Mouse (Mus musculus) effector memory CD4-positive, alpha-beta T cell, adult 7 months (primary cell): ENCODE measurements around the gene Rab33b. TPM values are rescaled to one million over a fixed set of nuclear protein-coding genes. Genes with fewer than 3 reads are reported as not detected.

Experiments used
- polyA plus RNA-seq: library from polyadenylated mRNA; unstranded; fragments of 100-300 nt; shearing (Covaris generic); gene quantifications from one replicate; pipeline ENCODE4 v1.2.1, GENCODE M21; 2017

Gene Rab33b
- polyA plus RNA-seq = 32.4 TPM

DNA sequence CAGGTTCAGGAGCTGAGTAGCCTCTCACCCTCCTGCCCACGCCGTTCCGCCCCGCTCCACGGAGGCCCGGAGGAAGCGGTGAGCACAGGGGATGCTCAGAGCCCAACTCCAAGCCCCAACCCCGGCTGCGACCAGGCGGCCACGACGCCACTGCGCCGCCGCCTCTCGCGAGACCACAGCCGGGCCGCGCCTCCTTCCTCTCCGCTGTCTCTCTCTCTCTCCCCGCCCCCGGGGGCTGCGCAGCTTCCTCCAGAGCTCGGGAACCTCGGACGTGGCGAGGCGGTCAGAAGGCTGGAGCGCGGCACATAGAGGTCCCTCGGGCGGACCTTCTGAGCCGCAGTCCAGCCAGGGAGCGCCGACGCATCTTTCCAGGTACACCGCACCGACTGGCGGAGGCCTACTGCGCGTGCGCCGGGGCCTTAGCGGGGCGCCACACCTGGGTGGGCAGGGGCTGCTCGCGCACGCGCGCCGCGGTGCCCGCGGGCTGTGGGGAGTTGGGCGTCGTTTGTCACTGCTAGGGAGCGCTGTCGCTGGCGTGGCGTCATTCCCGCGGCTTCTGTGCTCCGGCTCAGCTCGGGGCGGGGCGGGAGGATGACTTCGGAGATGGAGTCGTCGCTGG lies at the start of gene Rab33b:
Gene Rab33b (plus strand): TSS at position 180 of the 619 bp plus-strand sequence.

Other genes with a start within 250 kb of the Rab33b start
- gene Elf2, start 143.3 kb upstream of the Rab33b start, polyA plus RNA-seq = 88.1 TPM
- 2.6 TPM for gene Mgarp, start 87.2 kb upstream of the Rab33b start, polyA plus RNA-seq
- gene Ndufc1, start 74.9 kb upstream of the Rab33b start, polyA plus RNA-seq = 85.6 TPM
- 104 TPM for gene Naa15, start 68.8 kb upstream of the Rab33b start, polyA plus RNA-seq
- 9.6 TPM for gene Setd7, start 77.0 kb downstream of the Rab33b start, polyA plus RNA-seq
- 25.3 TPM for gene Mgst2, start 176.4 kb downstream of the Rab33b start, polyA plus RNA-seq